Mouse (Mus musculus) liver, adult 2 months (tissue): Measurements from ENCODE around the gene Mlycd.

Experiments used
- CTCF ChIP-seq: fragments of 200-500 bp; IDR thresholded peaks from 2 replicates; pipeline ENCODE4 v1.5.1; 2011; ENCODE audit warnings: low read depth, low read length, control low read depth
- POLR2A ChIP-seq: fragments of 200-500 bp; IDR thresholded peaks from 2 replicates; pipeline ENCODE4 v1.6.1; 2011; ENCODE audit warnings: low read length, control low read depth; ENCODE audit not compliant: insufficient read depth; ENCODE audit errors: extremely low read depth

DNA sequence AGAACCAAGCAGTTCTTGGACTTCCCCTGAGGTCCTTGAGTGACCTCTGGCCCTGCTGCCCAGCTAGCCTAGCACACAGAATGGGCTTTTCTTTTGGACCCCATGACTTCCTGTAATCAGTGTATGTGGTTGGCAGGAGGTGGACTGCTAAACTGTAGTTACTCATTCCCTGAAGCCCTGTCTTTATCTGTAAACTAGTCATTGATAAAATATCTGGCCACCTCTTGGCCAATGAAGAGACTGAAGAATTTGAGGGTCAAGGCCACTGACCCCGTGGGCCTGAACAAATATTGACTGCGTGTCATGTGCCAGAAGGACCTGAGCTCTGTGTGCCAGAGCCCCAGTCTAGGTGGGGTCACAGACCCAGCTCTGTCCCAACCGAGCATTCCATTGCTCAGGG, 37.7 kb downstream of the Mlycd start:
- TF ChIP-seq CTCF: no peak
- no peak for TF ChIP-seq POLR2A
